Mouse (Mus musculus): ENCODE results near the gene Crb2. TPM values are rescaled to one million over a fixed set of nuclear protein-coding genes. Genes with fewer than 3 reads are reported as not detected.

Crb2 gene
- polyA plus RNA-seq (2014; fragmentation: Nextera tagmentation; extraction: Ambion mirVana), result 4.8 and 5.0 TPM in 2 replicates

DNA sequence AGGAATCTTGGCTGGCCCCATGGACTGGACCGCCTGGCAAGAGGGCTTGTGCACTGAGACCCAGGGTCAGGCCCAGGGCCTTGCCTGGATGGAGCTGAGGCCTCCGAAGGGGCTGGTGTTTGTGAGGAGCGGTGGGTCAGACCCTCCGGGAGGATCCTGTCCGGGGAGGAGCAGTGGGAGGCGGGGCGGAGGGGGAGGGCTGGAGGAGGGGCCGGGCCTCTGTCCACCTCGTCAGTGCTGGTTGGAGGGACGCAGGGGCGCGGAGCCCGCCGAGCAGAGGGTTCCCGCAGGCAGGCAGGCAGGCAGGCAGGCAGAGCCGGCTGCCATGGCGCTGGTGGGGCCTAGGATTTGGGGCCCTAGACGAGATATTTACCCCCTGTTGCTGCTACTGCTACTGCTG, at the start of gene Crb2:
Gene Crb2, plus strand, starts transcription at position 234 of the 400 bp plus-strand sequence.
- ATAC-seq (replicated peaks; ENCODE audit: low FRiP score), result peak; percentile 18; the same call in 1 of the 2 replicates
- 3% methylated on average over 18 of the region's 18 CpGs for WGBS

DNA sequence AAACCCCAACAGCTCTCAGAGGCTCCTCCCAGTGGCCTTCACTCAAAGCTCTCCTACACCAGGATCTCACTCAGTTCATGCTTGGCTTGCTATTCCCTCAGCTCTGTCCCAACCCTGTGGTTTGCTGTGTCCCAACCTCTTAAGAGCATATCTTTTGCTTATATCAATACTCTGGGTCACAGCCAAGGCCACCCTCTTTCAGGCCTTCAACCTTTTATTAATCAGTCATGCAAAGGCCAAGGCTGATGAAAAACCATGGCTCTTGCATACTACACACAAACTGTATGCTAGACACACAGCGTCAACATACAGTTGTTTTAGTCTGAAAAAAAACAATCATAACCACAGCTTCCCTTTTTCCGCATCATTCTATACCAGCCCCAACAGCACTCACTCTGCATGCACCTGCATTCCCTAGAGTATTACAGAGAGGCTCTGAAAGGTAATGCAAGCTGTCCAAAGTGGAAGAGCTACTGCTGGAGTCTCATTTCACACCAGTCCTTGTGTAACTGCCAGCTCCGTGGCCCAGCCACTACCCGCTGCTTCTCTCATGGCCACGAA, 44.7 kb upstream of the Crb2 start:
- Histone ChIP-seq H3K4me1 (replicated peaks; ENCODE audit: control insufficient read depth, insufficient read depth, low read length) (peaks cover 11% of the 10 kb centered on the region), H3K9ac (ENCODE audit: low read depth, low read length) (no peak overlapping the region), H3K9me3 (ENCODE audit: control insufficient read depth, low read length) (no peaks in the 10 kb centered on the region), H3K27ac (ENCODE audit: low read depth, low read length) (no peak overlapping the region), H3K27me3 (replicated peaks; ENCODE audit: control insufficient read depth, insufficient read depth, low read length) (no peaks in the 10 kb centered on the region), H3K4me3 (ENCODE audit: low read depth, low read length) (no peak overlapping the region), H3K36me3 (ENCODE audit: control insufficient read depth, insufficient read depth, low read length) (no peaks in the 10 kb centered on the region), H3K4me2 (no peak overlapping the region)
- ATAC-seq (replicated peaks; ENCODE audit: low FRiP score) (no peak), DNase-seq (ENCODE audit: low spot score) (no peak)
- 64% methylated on average over 5 of the region's 5 CpGs for WGBS

More for the DNA sequence above, at the start of gene Crb2:
- peaks cover 34% of the 10 kb centered on the region for H3K4me1 ChIP-seq (replicated peaks; ENCODE audit: control insufficient read depth, insufficient read depth, low read length)
- H3K27ac ChIP-seq (ENCODE audit: low read depth, low read length), result no peak within 1 kb of the TSS
- peak within 1 kb of the TSS; percentile 46 for H3K4me3 ChIP-seq (ENCODE audit: low read depth, low read length)
- 0 out of 2 replicates have a peak, but pooled peaks cover 6% of the 10 kb centered on the region for H3K27me3 ChIP-seq (replicated peaks; ENCODE audit: control insufficient read depth, insufficient read depth, low read length)
- DNase-seq (ENCODE audit: low spot score), result peak; percentile 70
- peak within 1 kb of the TSS; percentile 61 for H3K4me2 ChIP-seq
- H3K36me3 ChIP-seq (ENCODE audit: control insufficient read depth, insufficient read depth, low read length), result no peaks in the 10 kb centered on the region
- H3K9ac ChIP-seq (ENCODE audit: low read depth, low read length), result 0 out of 2 replicates have a peak within 1 kb of the TSS, but pooled peaks have one; percentile 41
- no peaks in the 10 kb centered on the region for H3K9me3 ChIP-seq (ENCODE audit: control insufficient read depth, low read length)

DNA sequence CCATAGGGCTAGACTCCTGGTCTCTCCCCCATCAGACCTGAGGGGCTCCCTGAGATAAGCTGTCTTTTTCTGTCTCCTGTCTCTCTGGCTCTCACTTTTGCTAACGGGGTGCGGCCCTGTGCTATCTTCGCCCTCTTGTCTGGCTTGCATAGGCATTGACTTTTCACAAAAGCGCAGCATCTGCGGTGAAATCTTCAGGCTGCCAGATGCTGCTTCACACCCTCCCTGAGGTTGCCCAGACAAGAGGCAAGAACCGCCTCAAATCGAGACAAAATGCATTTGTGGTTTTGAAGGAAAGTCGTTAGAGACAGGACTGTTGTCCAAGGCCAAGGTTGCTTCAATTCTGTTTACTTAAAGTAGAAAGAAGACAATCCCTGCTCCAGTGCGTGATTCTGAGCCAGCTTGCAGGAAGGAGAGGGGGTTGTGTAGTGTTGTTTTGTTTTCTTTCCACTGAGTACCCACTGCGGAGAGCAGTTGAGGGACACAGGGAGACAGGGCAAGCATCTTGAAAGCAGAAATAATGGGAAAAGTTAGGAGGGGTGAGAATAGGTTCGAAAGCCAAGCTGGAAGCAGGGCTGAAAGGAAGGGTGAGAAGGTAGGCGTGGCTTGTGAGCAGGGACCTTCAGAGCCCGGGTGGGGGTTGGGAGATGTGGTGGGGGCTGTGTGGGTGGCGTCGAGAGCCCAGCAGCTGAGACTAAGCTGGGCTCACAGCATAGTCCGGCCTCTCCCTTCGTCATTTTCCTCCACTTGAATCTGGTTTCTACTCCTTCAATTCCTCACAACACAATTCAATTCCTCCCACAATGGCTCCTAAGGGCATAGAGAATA, 40.9 kb upstream of the Crb2 start:
- Histone ChIP-seq H3K27me3 (replicated peaks; ENCODE audit: control insufficient read depth, insufficient read depth, low read length) (no peaks in the 10 kb centered on the region), H3K4me3 (ENCODE audit: low read depth, low read length) (0 out of 2 replicates have a peak overlapping the region, but pooled peaks have one; percentile 8), H3K9ac (ENCODE audit: low read depth, low read length) (peak overlapping the region; percentile 22; the same call in 1 of the 2 replicates), H3K4me1 (replicated peaks; ENCODE audit: control insufficient read depth, insufficient read depth, low read length) (peaks cover 11% of the 10 kb centered on the region), H3K4me2 (peak overlapping the region; percentile 50), H3K36me3 (ENCODE audit: control insufficient read depth, insufficient read depth, low read length) (no peaks in the 10 kb centered on the region), H3K27ac (ENCODE audit: low read depth, low read length) (no peak overlapping the region), H3K9me3 (ENCODE audit: control insufficient read depth, low read length) (no peaks in the 10 kb centered on the region)
- 10% methylated on average over 17 of the region's 17 CpGs for WGBS
- DNase-seq (ENCODE audit: low spot score) (peak; percentile 39), ATAC-seq (replicated peaks; ENCODE audit: low FRiP score) (peak; percentile 49; the same call in 1 of the 2 replicates)

- no peaks in the 10 kb centered on the region for H3K36me3 ChIP-seq (ENCODE audit: control insufficient read depth, insufficient read depth, low read length)
- H3K9ac ChIP-seq (ENCODE audit: low read depth, low read length), result no peak overlapping the region
- no peak overlapping the region for H3K27ac ChIP-seq (ENCODE audit: low read depth, low read length)
- H3K4me2 ChIP-seq, result peak overlapping the region; percentile 50
- WGBS, result 35% methylated on average over 1 of the region's 1 CpGs
- peaks cover 11% of the 10 kb centered on the region for H3K4me1 ChIP-seq (replicated peaks; ENCODE audit: control insufficient read depth, insufficient read depth, low read length)
- H3K27me3 ChIP-seq (replicated peaks; ENCODE audit: control insufficient read depth, insufficient read depth, low read length), result no peaks in the 10 kb centered on the region
- ATAC-seq (replicated peaks; ENCODE audit: low FRiP score) (no peak), DNase-seq (ENCODE audit: low spot score) (no peak)
- H3K9me3 ChIP-seq (ENCODE audit: control insufficient read depth, low read length), result no peaks in the 10 kb centered on the region
- no peak overlapping the region for H3K4me3 ChIP-seq (ENCODE audit: low read depth, low read length)
These were observed 40.3 kb upstream of the Crb2 start for GRCm38 (mm10) chr2:37735807-37736188.

GRCm38 (mm10) chr2:37741806-37742554, 34.1 kb upstream of the Crb2 start:
- Histone ChIP-seq H3K36me3 (ENCODE audit: control insufficient read depth, insufficient read depth, low read length) (no peaks in the 10 kb centered on the region), H3K9ac (ENCODE audit: low read depth, low read length) (no peak overlapping the region), H3K4me3 (ENCODE audit: low read depth, low read length) (no peak overlapping the region), H3K9me3 (ENCODE audit: control insufficient read depth, low read length) (no peaks in the 10 kb centered on the region), H3K4me2 (no peak overlapping the region), H3K27ac (ENCODE audit: low read depth, low read length) (no peak overlapping the region), H3K4me1 (replicated peaks; ENCODE audit: control insufficient read depth, insufficient read depth, low read length) (no peaks in the 10 kb centered on the region), H3K27me3 (replicated peaks; ENCODE audit: control insufficient read depth, insufficient read depth, low read length) (no peaks in the 10 kb centered on the region)
- DNase-seq (ENCODE audit: low spot score) (no peak), ATAC-seq (replicated peaks; ENCODE audit: low FRiP score) (no peak)
- 69% methylated on average over 20 of the region's 20 CpGs for WGBS

GRCm38 (mm10) chr2:37744773-37745395, 31.2 kb upstream of the Crb2 start:
- no peak for DNase-seq (ENCODE audit: low spot score)
- no peaks in the 10 kb centered on the region for H3K27me3 ChIP-seq (replicated peaks; ENCODE audit: control insufficient read depth, insufficient read depth, low read length)
- H3K4me1 ChIP-seq (replicated peaks; ENCODE audit: control insufficient read depth, insufficient read depth, low read length), result no peaks in the 10 kb centered on the region
- no peaks in the 10 kb centered on the region for H3K9me3 ChIP-seq (ENCODE audit: control insufficient read depth, low read length)
- ATAC-seq (replicated peaks; ENCODE audit: low FRiP score), result no peak
- no peak overlapping the region for H3K4me2 ChIP-seq
- no peak overlapping the region for H3K9ac ChIP-seq (ENCODE audit: low read depth, low read length)
- H3K4me3 ChIP-seq (ENCODE audit: low read depth, low read length), result no peak overlapping the region
- no peak overlapping the region for H3K27ac ChIP-seq (ENCODE audit: low read depth, low read length)
- no peaks in the 10 kb centered on the region for H3K36me3 ChIP-seq (ENCODE audit: control insufficient read depth, insufficient read depth, low read length)
- 86% methylated on average over 10 of the region's 10 CpGs for WGBS

DNA sequence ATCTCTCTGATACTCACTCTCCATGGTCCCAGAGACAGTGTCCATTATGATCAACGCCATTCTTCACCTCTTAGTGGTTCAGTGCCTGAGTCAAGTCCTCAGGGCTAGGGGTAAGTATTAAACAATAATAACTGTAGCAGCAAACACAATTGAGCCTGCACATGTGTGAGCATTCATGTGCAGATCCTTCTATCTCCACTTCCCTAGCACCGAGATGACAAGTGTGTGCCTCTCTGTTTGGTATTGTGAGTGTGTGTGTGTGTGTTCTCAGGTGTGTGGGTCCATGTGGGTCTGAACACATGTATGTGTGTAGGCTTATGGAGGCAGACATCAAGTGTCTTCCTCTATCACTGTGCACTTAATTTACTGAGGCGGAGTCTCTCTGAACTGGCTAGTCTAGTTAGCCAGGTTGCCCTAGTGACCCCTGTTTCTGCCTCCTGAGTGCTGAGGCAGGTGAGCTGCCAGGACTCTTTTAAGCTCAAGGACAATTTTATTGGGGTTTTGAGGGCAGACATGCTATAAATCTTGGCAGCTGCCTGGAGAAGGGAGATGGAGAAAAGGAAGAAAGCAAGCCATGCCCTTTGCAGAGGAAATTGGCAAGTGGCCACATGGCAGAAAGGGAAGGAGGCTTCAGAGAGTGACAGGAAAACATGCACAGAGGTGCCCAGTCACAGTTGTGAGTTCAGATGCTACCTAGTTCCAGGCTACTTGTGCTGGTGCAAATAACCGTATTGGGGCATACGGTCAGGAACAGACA, 29.6 kb upstream of the Crb2 start:
- Histone ChIP-seq H3K36me3 (ENCODE audit: control insufficient read depth, insufficient read depth, low read length) (no peaks in the 10 kb centered on the region), H3K9ac (ENCODE audit: low read depth, low read length) (no peak overlapping the region), H3K4me1 (replicated peaks; ENCODE audit: control insufficient read depth, insufficient read depth, low read length) (no peaks in the 10 kb centered on the region), H3K9me3 (ENCODE audit: control insufficient read depth, low read length) (no peaks in the 10 kb centered on the region), H3K4me2 (no peak overlapping the region), H3K27ac (ENCODE audit: low read depth, low read length) (no peak overlapping the region), H3K27me3 (replicated peaks; ENCODE audit: control insufficient read depth, insufficient read depth, low read length) (no peaks in the 10 kb centered on the region), H3K4me3 (ENCODE audit: low read depth, low read length) (no peak overlapping the region)
- DNase-seq (ENCODE audit: low spot score) (no peak), ATAC-seq (replicated peaks; ENCODE audit: low FRiP score) (no peak)
- WGBS, result 88% methylated on average over 5 of the region's 5 CpGs

DNA sequence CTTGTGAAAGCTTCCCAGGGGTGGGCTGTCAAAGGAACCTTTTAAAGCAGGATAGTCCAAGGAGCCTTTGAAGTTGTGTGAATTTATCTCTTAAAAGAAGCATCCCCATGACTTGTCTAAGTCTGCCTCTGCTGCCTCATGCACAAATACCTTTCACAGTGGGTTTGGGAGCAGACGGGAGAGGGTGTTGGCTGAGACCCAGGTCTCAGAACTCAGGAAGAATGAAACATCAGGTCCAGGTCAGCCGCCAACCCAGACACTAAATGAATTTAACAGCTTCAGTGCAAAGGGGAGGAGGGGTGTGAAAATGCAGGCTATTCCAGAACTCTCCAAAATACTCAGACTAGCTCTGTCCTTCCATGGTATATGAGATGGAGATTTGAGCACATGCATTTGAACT, 28.1 kb upstream of the Crb2 start:
- ATAC-seq (replicated peaks; ENCODE audit: low FRiP score), result no peak
- no peak overlapping the region for H3K27ac ChIP-seq (ENCODE audit: low read depth, low read length)
- no peaks in the 10 kb centered on the region for H3K4me1 ChIP-seq (replicated peaks; ENCODE audit: control insufficient read depth, insufficient read depth, low read length)
- no peak overlapping the region for H3K4me2 ChIP-seq
- no peak overlapping the region for H3K4me3 ChIP-seq (ENCODE audit: low read depth, low read length)
- 48% methylated on average over 2 of the region's 2 CpGs for WGBS
- H3K36me3 ChIP-seq (ENCODE audit: control insufficient read depth, insufficient read depth, low read length), result no peaks in the 10 kb centered on the region
- no peak overlapping the region for H3K9ac ChIP-seq (ENCODE audit: low read depth, low read length)
- H3K27me3 ChIP-seq (replicated peaks; ENCODE audit: control insufficient read depth, insufficient read depth, low read length), result no peaks in the 10 kb centered on the region
- no peaks in the 10 kb centered on the region for H3K9me3 ChIP-seq (ENCODE audit: control insufficient read depth, low read length)
- no peak for DNase-seq (ENCODE audit: low spot score)
